Mouse (Mus musculus) liver, embryonic 12.5 days (tissue): ENCODE results near the gene Dab2. TPM values are rescaled to one million over a fixed set of nuclear protein-coding genes. Genes with fewer than 3 reads are reported as not detected.

Source experiments
- ATAC-seq: fragments of 200-750 bp; cut with Nextera tagmentation; 2 replicates; pipeline ENCODE4 v1.8.0; 2017; ENCODE audit warnings: moderate number of reproducible peaks, mild to moderate bottlenecking, moderate library complexity
- H3K27ac ChIP-seq: fragments of 300-500 bp; sonication (generic); 2 replicates; pipeline ENCODE4 v1.5.1; 2016; ENCODE audit warnings: mild to moderate bottlenecking
- H3K27me3 ChIP-seq: fragments of 300-500 bp; sonication (generic); replicated peaks from 2 replicates; pipeline ENCODE4 v1.6.1; 2016; ENCODE audit warnings: mild to moderate bottlenecking, moderate library complexity
- H3K36me3 ChIP-seq: fragments of 300-500 bp; sonication (generic); 2 replicates; pipeline ENCODE4 v1.6.1; 2016; ENCODE audit warnings: mild to moderate bottlenecking, moderate library complexity
- H3K4me1 ChIP-seq: fragments of 300-500 bp; sonication (generic); 2 replicates; pipeline ENCODE4 v1.6.1; 2016
- H3K4me2 ChIP-seq: fragments of 300-500 bp; sonication (generic); 2 replicates; pipeline ENCODE4 v1.6.1; 2016; ENCODE audit warnings: mild to moderate bottlenecking, moderate library complexity
- H3K4me3 ChIP-seq: fragments of 300-500 bp; sonication (generic); 2 replicates; pipeline ENCODE4 v1.5.1; 2016; ENCODE audit warnings: mild to moderate bottlenecking, moderate library complexity
- H3K9ac ChIP-seq: fragments of 300-500 bp; sonication (generic); 2 replicates; pipeline ENCODE4 v1.6.1; 2016; ENCODE audit warnings: mild to moderate bottlenecking, moderate library complexity
- H3K9me3 ChIP-seq: fragments of 300-500 bp; sonication (generic); replicated peaks from 2 replicates; pipeline ENCODE4 v1.6.1; 2016; ENCODE audit warnings: mild to moderate bottlenecking, moderate library complexity
- WGBS: fragments of 180-500 bp; shearing (Covaris S2); methylation state at CpG from one replicate; pipeline ENCODE4 v1.1.7; 2016; ENCODE audit not compliant: insufficient replicate concordance; 5-methylcytosine and 5-hydroxymethylcytosine counted together
- polyA plus RNA-seq: library from polyadenylated mRNA; unstranded; fragments of >200 nt; fragmentation: Nextera tagmentation; extraction: Ambion mirVana; gene quantifications from 2 replicates; pipeline ENCODE4 v1.2.1, GENCODE M21; 2016

Dab2 gene
- polyA plus RNA-seq, 1 experiment from 2014 or later, result 17.1 TPM

DNA sequence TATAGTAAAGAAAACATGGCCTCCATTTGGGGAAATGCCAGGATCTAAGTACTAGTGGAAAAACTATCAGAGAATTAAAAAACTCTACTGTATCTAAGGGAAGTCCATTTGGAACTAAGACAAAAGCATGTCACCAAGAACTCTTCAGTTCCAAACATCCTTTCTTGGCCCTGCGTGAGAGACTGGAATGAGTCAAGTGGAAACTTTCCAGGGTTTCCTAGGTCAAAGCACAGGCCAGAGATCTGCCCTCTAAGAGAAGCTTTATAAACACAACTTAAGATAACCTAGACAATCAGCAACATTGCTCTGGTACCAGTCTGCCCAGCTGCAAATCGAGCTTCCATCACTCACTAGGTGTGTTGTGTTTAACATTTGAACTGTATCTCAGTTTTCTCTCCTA is 31.8 kb downstream of the Dab2 start:
- no peak overlapping the region for H3K9ac ChIP-seq
- H3K4me2 ChIP-seq, result no peak overlapping the region
- H3K9me3 ChIP-seq, result no peaks in the 10 kb centered on the region
- 54% methylated on average over 2 of the region's 2 CpGs for WGBS
- no peak for ATAC-seq
- no peaks in the 10 kb centered on the region for H3K27me3 ChIP-seq
- no peaks in the 10 kb centered on the region for H3K4me1 ChIP-seq
- H3K4me3 ChIP-seq, result no peak overlapping the region
- H3K27ac ChIP-seq, result no peak overlapping the region
- no peaks in the 10 kb centered on the region for H3K36me3 ChIP-seq

GRCm38 (mm10) chr15:6334664-6335206 is 35.1 kb downstream of the Dab2 start:
- Histone ChIP-seq H3K36me3 (no peaks in the 10 kb centered on the region), H3K9me3 (no peaks in the 10 kb centered on the region), H3K27me3 (no peaks in the 10 kb centered on the region), H3K27ac (no peak overlapping the region), H3K9ac (no peak overlapping the region), H3K4me1 (no peaks in the 10 kb centered on the region), H3K4me2 (no peak overlapping the region), H3K4me3 (no peak overlapping the region)
- WGBS, result 20% methylated on average over 1 of the region's 1 CpGs
- ATAC-seq, result no peak

DNA sequence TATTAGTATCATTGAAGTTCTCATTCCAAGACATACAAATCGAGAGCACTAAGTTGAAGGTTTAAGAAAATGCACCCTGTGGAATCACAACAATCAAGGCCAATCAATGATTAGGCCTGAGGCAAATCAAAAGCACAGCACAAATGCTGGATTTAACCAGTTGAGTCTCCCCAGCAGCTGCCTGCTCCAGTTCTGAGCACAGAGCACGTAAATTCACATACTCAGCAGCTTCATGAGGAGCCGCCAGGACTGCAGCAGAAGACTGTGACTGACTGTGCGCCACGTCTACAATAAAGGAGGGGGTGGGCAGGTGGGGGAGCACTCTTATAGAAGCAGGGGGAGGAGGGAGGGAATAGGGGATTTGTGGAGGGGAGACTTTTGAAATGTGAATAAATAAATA is 40.2 kb downstream of the Dab2 start:
- no peak for ATAC-seq
- WGBS, result 78% methylated on average over 5 of the region's 5 CpGs
- H3K4me2 ChIP-seq, result no peak overlapping the region
- no peak overlapping the region for H3K27ac ChIP-seq
- H3K9me3 ChIP-seq, result no peaks in the 10 kb centered on the region
- H3K9ac ChIP-seq, result no peak overlapping the region
- H3K36me3 ChIP-seq, result no peaks in the 10 kb centered on the region
- no peaks in the 10 kb centered on the region for H3K4me1 ChIP-seq
- no peaks in the 10 kb centered on the region for H3K27me3 ChIP-seq
- no peak overlapping the region for H3K4me3 ChIP-seq

DNA sequence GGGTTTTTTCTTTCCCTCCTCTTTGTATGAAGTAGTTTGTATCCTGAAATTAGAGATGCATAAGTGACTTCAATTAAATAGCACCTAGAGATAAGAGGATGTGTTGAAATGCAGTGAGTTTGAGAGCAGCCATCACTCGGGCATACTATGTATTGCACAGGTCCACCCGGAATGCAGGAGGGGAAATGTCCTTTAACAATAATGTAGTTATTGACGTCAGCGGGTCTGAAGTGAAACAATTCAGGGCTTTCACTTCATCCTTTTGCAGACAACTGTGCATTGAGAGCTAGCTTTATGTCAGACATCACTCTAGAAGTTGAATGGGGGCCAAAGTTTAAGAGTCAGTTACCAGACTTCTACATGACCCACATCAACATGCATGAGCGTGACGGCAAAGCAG is 40.8 kb downstream of the Dab2 start:
- H3K27me3 ChIP-seq, result no peaks in the 10 kb centered on the region
- 77% methylated on average over 6 of the region's 6 CpGs for WGBS
- ATAC-seq, result no peak

GRCm38 (mm10) chr15:6341427-6341826 is 41.8 kb downstream of the Dab2 start:
- ATAC-seq, result no peak

More for the DNA sequence above, 40.8 kb downstream of the Dab2 start:
- no peaks in the 10 kb centered on the region for H3K4me1 ChIP-seq
- H3K9ac ChIP-seq, result no peak overlapping the region
- H3K4me3 ChIP-seq, result no peak overlapping the region
- H3K36me3 ChIP-seq, result no peaks in the 10 kb centered on the region
- H3K4me2 ChIP-seq, result no peak overlapping the region
- H3K27ac ChIP-seq, result no peak overlapping the region
- H3K9me3 ChIP-seq, result no peaks in the 10 kb centered on the region

DNA sequence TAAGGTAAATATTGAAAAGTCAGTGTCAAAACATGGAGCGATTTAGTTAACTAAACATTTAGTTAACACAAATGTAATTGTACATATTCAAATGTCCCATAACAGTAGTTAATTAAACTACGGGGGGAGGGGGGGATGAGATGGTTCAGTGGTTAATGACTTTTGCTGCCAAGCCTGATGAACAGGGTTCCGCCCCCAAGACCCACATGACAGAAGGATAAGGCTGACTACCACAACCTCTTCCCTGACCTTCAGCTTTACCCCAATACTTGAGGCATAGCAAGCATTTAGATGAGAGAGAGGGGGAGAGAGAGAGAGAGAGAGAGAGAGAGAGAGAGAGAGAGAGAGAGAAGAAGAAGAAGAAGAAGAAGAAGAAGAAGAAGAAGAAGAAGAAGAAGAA is 54.3 kb downstream of the Dab2 start:
- no peak for ATAC-seq
- Histone ChIP-seq H3K4me1 (no peaks in the 10 kb centered on the region), H3K9me3 (no peaks in the 10 kb centered on the region), H3K4me3 (no peak overlapping the region), H3K27me3 (no peaks in the 10 kb centered on the region), H3K36me3 (no peaks in the 10 kb centered on the region), H3K4me2 (no peak overlapping the region), H3K27ac (no peak overlapping the region), H3K9ac (no peak overlapping the region)
- 74% methylated on average over 3 of the region's 3 CpGs for WGBS

More at GRCm38 (mm10) chr15:6341427-6341826, 41.8 kb downstream of the Dab2 start:
- H3K4me1 ChIP-seq, result no peaks in the 10 kb centered on the region
- H3K27ac ChIP-seq, result no peak overlapping the region
- H3K36me3 ChIP-seq, result no peaks in the 10 kb centered on the region
- H3K9ac ChIP-seq, result no peak overlapping the region
- H3K4me2 ChIP-seq, result no peak overlapping the region
- H3K27me3 ChIP-seq, result no peaks in the 10 kb centered on the region
- H3K9me3 ChIP-seq, result no peaks in the 10 kb centered on the region
- 45% methylated on average over 6 of the region's 6 CpGs for WGBS
- H3K4me3 ChIP-seq, result no peak overlapping the region

DNA sequence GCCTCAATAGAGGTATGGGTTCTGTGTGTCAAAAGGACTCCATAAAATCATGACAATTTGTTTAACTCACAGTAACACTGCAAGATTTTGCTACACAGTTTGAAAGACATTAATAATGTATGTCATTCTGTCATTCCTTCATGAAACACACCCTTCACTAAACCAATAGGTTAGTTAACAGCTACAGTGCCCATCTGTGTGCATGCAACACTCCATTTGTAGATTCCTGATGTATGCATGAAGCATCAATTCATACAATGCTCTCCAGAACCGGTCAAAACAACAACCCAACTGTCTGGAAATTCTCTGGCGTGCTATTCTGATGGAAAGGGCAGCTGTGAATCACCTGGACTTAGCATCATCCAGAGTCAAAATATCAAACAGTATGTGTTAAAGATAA is 60.3 kb downstream of the Dab2 start:
- no peak for ATAC-seq
- Histone ChIP-seq H3K4me1 (no peaks in the 10 kb centered on the region), H3K36me3 (no peaks in the 10 kb centered on the region), H3K9me3 (no peaks in the 10 kb centered on the region), H3K9ac (no peak overlapping the region), H3K4me3 (no peak overlapping the region), H3K27me3 (no peaks in the 10 kb centered on the region), H3K4me2 (no peak overlapping the region), H3K27ac (no peak overlapping the region)
- 72% methylated on average over 2 of the region's 2 CpGs for WGBS

GRCm38 (mm10) chr15:6369974-6370373 is 70.4 kb downstream of the Dab2 start:
- WGBS, result 40% methylated on average over 1 of the region's 1 CpGs
- Histone ChIP-seq H3K27me3 (no peaks in the 10 kb centered on the region), H3K9me3 (no peaks in the 10 kb centered on the region), H3K4me3 (no peak overlapping the region), H3K4me2 (no peak overlapping the region), H3K27ac (no peak overlapping the region), H3K9ac (no peak overlapping the region), H3K4me1 (no peaks in the 10 kb centered on the region), H3K36me3 (no peaks in the 10 kb centered on the region)
- no peak for ATAC-seq

DNA sequence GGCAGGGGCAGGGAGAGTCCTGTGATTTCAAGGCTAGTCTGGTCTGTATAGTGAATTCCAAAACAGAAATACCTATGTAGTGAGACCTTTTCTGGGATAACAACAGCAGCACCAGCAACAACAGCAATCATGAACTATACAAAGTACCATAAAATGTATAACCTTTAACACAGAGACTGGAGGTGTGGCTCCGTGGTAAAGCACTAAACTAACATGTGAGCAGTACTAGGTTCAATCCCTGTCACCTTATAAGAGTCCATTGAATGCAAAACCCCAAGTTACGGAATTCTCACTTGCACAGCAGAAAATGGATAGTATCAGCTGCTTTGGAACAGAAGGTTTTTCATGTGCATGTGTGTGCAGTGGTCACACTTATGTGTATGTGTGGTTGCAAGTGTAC is 71.9 kb downstream of the Dab2 start:
- no peak for ATAC-seq
- Histone ChIP-seq H3K9ac (no peak overlapping the region), H3K4me1 (no peaks in the 10 kb centered on the region), H3K27ac (no peak overlapping the region), H3K9me3 (no peaks in the 10 kb centered on the region), H3K4me3 (no peak overlapping the region), H3K27me3 (no peaks in the 10 kb centered on the region), H3K36me3 (no peaks in the 10 kb centered on the region), H3K4me2 (no peak overlapping the region)
- WGBS, result 77% methylated on average over 2 of the region's 2 CpGs

DNA sequence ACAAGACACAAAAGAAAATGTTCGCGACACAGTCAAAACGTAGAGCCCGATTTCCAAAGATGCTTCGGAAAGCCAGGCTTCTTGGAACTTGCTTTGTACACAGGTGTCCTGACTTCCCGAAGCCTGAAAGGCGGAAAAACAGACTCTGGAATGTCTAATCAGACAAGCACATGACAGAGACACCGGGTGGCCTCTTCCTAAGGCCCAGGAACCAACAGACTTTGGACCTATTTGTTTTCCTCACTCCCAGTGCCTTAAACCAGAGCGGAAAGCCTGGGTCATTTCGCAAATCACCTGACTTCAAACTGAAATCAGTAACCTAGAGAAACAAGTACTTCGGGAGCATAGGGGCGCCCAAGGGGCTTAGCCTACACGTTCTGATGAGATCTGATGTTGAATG is 75.4 kb downstream of the Dab2 start:
- Histone ChIP-seq H3K4me1 (no peaks in the 10 kb centered on the region), H3K9ac (no peak overlapping the region), H3K36me3 (no peaks in the 10 kb centered on the region), H3K27ac (no peak overlapping the region), H3K9me3 (no peaks in the 10 kb centered on the region), H3K27me3 (no peaks in the 10 kb centered on the region), H3K4me2 (no peak overlapping the region), H3K4me3 (no peak overlapping the region)
- ATAC-seq, result no peak
- WGBS, result 64% methylated on average over 13 of the region's 13 CpGs

DNA sequence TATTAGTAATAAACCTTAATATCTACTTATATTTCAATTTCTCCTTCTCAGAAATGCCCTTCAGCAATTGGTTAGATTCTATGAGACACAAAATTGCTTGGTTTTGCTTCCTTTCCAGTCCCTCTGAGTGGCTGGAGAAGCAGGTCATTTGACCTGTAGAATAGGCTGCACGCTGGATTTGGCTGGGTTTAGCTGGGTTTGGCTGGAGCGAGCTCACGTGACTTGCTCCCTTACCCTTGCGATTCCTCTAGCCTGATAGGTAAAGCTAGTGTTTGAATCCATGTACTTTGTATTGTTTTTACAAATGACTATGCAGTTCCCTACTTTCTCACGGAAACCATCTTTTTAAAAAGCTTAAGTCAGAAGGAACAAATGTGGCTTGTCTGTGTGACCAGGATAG is 76.4 kb downstream of the Dab2 start:
- Histone ChIP-seq H3K4me1 (no peaks in the 10 kb centered on the region), H3K27ac (no peak overlapping the region), H3K4me2 (no peak overlapping the region), H3K36me3 (no peaks in the 10 kb centered on the region), H3K9me3 (no peaks in the 10 kb centered on the region), H3K9ac (no peak overlapping the region), H3K4me3 (no peak overlapping the region), H3K27me3 (no peaks in the 10 kb centered on the region)
- ATAC-seq, result no peak
- WGBS, result 77% methylated on average over 5 of the region's 5 CpGs

DNA sequence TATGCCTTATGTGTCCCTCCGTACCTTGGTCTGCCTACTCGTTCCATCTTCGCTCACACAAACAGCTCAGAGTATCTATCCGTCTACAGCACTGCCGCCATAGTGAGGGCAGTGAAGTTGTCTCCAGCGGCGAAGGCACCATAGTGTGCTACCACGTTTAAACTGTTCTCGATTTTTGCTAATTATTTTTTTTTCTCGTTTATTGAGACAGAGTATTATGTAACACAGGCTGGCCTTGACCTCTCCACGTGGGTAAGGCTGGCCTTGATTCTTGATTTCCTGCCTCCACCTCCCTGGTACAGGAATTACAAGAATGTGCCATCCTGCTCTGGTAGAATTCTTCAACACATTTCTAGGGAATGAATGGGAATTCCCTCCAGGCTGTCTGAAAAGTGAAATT is 77.2 kb downstream of the Dab2 start:
- Histone ChIP-seq H3K9ac (no peak overlapping the region), H3K4me2 (no peak overlapping the region), H3K4me3 (no peak overlapping the region), H3K9me3 (no peaks in the 10 kb centered on the region), H3K27ac (no peak overlapping the region), H3K36me3 (no peaks in the 10 kb centered on the region), H3K4me1 (no peaks in the 10 kb centered on the region), H3K27me3 (no peaks in the 10 kb centered on the region)
- ATAC-seq, result no peak
- 71% methylated on average over 11 of the region's 11 CpGs for WGBS

DNA sequence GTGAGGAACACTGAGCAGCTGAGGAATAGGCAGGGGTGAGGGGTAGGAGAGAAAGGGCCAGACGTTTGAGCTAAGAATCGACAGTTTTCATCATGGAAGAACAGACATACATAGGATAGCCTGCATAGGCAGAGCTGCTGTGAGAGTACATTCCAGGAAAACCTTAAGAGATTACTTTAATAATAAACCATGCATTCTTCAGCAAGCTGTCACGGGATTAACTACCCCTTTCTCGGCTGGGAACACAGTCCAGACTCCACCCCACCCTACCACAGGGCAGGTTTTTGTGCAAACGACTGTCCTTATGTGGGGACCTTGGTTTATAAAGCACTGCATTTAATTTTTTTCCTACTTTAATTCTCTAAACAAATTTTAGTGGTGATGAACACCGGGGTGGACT is 84.4 kb downstream of the Dab2 start:
- WGBS, result 35% methylated on average over 6 of the region's 6 CpGs
- Histone ChIP-seq H3K9ac (no peak overlapping the region), H3K4me2 (no peak overlapping the region), H3K27ac (no peak overlapping the region), H3K4me1 (no peaks in the 10 kb centered on the region), H3K36me3 (no peaks in the 10 kb centered on the region), H3K4me3 (no peak overlapping the region), H3K9me3 (no peaks in the 10 kb centered on the region), H3K27me3 (peaks cover 39% of the 10 kb centered on the region)
- ATAC-seq, result no peak
